Mouse (Mus musculus): ENCODE results near the gene Mrgprh. TPM values are rescaled to one million over a fixed set of nuclear protein-coding genes. Genes with fewer than 3 reads are reported as not detected.

The Mrgprh gene
- total RNA-seq, 2 experiments from 2014 or later, result not detected

GRCm38 (mm10) chr17:12910391-12910790, 34.6 kb downstream of the Mrgprh start:
- no peak for ATAC-seq (replicated peaks; ENCODE audit: low FRiP score, poor library complexity, severe bottlenecking)

- peak; percentile 22 for ATAC-seq (replicated peaks; ENCODE audit: low FRiP score, poor library complexity, severe bottlenecking)
Measured at GRCm38 (mm10) chr17:12915488-12915880, 39.6 kb downstream of the Mrgprh start, which contains the start of gene Tcp1. TSS of gene Tcp1 (plus strand) at chr17:12915701.

- ATAC-seq (replicated peaks; ENCODE audit: low FRiP score, poor library complexity, severe bottlenecking), result peak; percentile 98
Measured at GRCm38 (mm10) chr17:12915881-12916583, 40.2 kb downstream of the Mrgprh start, which contains the start of gene Mrpl18. TSS of gene Mrpl18 (minus strand) at chr17:12916345.

GRCm38 (mm10) chr17:12916588-12917380, 41.0 kb downstream of the Mrgprh start:
- ATAC-seq (replicated peaks; ENCODE audit: low FRiP score, poor library complexity, severe bottlenecking), result peak; percentile 62

- ATAC-seq (replicated peaks; ENCODE audit: low FRiP score, poor library complexity, severe bottlenecking), result no peak
Measured at GRCm38 (mm10) chr17:12921073-12921472, 45.2 kb downstream of the Mrgprh start.

- ATAC-seq (replicated peaks; ENCODE audit: low FRiP score, poor library complexity, severe bottlenecking), result no peak
Measured at GRCm38 (mm10) chr17:12925001-12925400, 49.2 kb downstream of the Mrgprh start.

- ATAC-seq (replicated peaks; ENCODE audit: low FRiP score, poor library complexity, severe bottlenecking), result no peak
Measured at GRCm38 (mm10) chr17:12925703-12926180, 49.9 kb downstream of the Mrgprh start.

Other genes with a start within 250 kb of the Mrgprh start
- gene Slc22a1, start 200.2 kb upstream of the Mrgprh start, total RNA-seq (2015; ENCODE audit: low replicate concordance), result not detected in 2 replicates
- gene Slc22a1, start 200.2 kb upstream of the Mrgprh start, total RNA-seq (2017; ENCODE audit: low replicate concordance), result 0.26 TPM in 1 of 2 replicates, not detected in the other
- 1.7 and 2.2 TPM in 2 replicates for gene Igf2r, start 106.4 kb upstream of the Mrgprh start, total RNA-seq (2015; ENCODE audit: low replicate concordance)
- 5.4 and 12.9 TPM in 2 replicates for gene Igf2r, start 106.4 kb upstream of the Mrgprh start, total RNA-seq (2017; ENCODE audit: low replicate concordance)
- not detected in 2 replicates for gene Mas1, start 7.9 kb upstream of the Mrgprh start, total RNA-seq (2015; ENCODE audit: low replicate concordance)
- not detected in 2 replicates for gene Mas1, start 7.9 kb upstream of the Mrgprh start, total RNA-seq (2017; ENCODE audit: low replicate concordance)
- gene Pnldc1, start 34.2 kb downstream of the Mrgprh start, total RNA-seq (2015; ENCODE audit: low replicate concordance), result 2.9 TPM in 1 of 2 replicates, not detected in the other
- gene Pnldc1, start 34.2 kb downstream of the Mrgprh start, total RNA-seq (2017; ENCODE audit: low replicate concordance), result 7.4 TPM in 1 of 2 replicates, not detected in the other
- 136 and 173 TPM in 2 replicates for gene Tcp1, start 39.7 kb downstream of the Mrgprh start, total RNA-seq (2015; ENCODE audit: low replicate concordance)
- gene Tcp1, start 39.7 kb downstream of the Mrgprh start, total RNA-seq (2017; ENCODE audit: low replicate concordance), result 208 and 220 TPM in 2 replicates
- 96.0 and 107 TPM in 2 replicates for gene Mrpl18, start 40.3 kb downstream of the Mrgprh start, total RNA-seq (2015; ENCODE audit: low replicate concordance)
- gene Mrpl18, start 40.3 kb downstream of the Mrgprh start, total RNA-seq (2017; ENCODE audit: low replicate concordance), result 57.0 and 93.7 TPM in 2 replicates
- not detected in 2 replicates for gene Acat3, start 64.6 kb downstream of the Mrgprh start, total RNA-seq (2015; ENCODE audit: low replicate concordance)
- gene Acat3, start 64.6 kb downstream of the Mrgprh start, total RNA-seq (2017; ENCODE audit: low replicate concordance), result not detected in 2 replicates
- 3.2 and 17.2 TPM in 2 replicates for gene Acat2, start 84.7 kb downstream of the Mrgprh start, total RNA-seq (2015; ENCODE audit: low replicate concordance)
- gene Acat2, start 84.7 kb downstream of the Mrgprh start, total RNA-seq (2017; ENCODE audit: low replicate concordance), result 3.9 and 7.3 TPM in 2 replicates
- 66.0 and 97.3 TPM in 2 replicates for gene Wtap, start 118.1 kb downstream of the Mrgprh start, total RNA-seq (2015; ENCODE audit: low replicate concordance)
- gene Wtap, start 118.1 kb downstream of the Mrgprh start, total RNA-seq (2017; ENCODE audit: low replicate concordance), result 108 and 124 TPM in 2 replicates
- gene Sod2, start 130.8 kb downstream of the Mrgprh start, total RNA-seq (2015; ENCODE audit: low replicate concordance), result 18.4 and 58.3 TPM in 2 replicates
- gene Sod2, start 130.8 kb downstream of the Mrgprh start, total RNA-seq (2017; ENCODE audit: low replicate concordance), result 8.0 and 16.8 TPM in 2 replicates
- not detected in 2 replicates for gene Gpr31b, start 176.3 kb downstream of the Mrgprh start, total RNA-seq (2015; ENCODE audit: low replicate concordance)
- not detected in 2 replicates for gene Gpr31b, start 176.3 kb downstream of the Mrgprh start, total RNA-seq (2017; ENCODE audit: low replicate concordance)
- not detected in 2 replicates for gene Tcp10b, start 185.1 kb downstream of the Mrgprh start, total RNA-seq (2015; ENCODE audit: low replicate concordance)
- 0.39 TPM in 1 of 2 replicates, not detected in the other for gene Tcp10b, start 185.1 kb downstream of the Mrgprh start, total RNA-seq (2017; ENCODE audit: low replicate concordance)